Mouse (Mus musculus): ENCODE measurements at regions not wholly inside any gene's neighbourhood (a gene's known extent, or its start where the extent isn't known, plus 50 kb on each side); places are given as distances from the start of the nearest gene placed in this dataset.

DNA sequence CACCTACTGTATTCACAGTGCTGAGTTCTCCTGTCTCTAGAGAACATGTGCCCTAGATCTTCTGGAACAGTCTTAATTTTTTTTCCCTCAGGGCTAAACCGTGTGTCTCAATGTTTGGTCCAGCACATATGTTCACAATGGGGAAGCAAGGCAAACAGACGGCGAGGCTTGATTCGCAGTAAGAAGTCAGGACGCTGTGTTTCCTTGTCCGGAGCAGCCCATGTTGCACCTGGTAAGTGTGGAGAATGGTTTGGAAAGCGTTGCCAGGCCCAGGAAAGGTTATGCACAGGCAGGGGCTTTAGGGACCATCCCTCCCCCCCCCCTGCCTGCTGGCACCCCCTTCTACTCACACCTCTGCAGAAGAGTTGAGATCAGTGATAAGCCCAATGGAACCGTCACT, 121.4 kb downstream of the Dact1 start:
- Histone ChIP-seq H3K27ac (replicated peaks; ENCODE audit: low read depth, low read length) (0 out of 2 replicates have a peak overlapping the region, but pooled peaks have one; percentile 3), H3K9me3 (replicated peaks; ENCODE audit: control insufficient read depth, low read length) (no peaks in the 10 kb centered on the region), H3K4me3 (ENCODE audit: low read depth, low read length) (no peak overlapping the region), H3K27me3 (ENCODE audit: control insufficient read depth, insufficient read depth, low read length) (no peaks in the 10 kb centered on the region), H3K36me3 (replicated peaks; ENCODE audit: control insufficient read depth, insufficient read depth, low read depth, low read length) (no peaks in the 10 kb centered on the region), H3K4me2 (ENCODE audit: low read depth, low read length) (no peak overlapping the region), H3K9ac (replicated peaks; ENCODE audit: low read length) (no peak overlapping the region), H3K4me1 (ENCODE audit: control insufficient read depth, insufficient read depth, low read length) (peaks cover 12% of the 10 kb centered on the region; the same call in 1 of the 2 replicates)
- DNase-seq (ENCODE audit: low spot score) (no peak), ATAC-seq (replicated peaks; ENCODE audit: insufficient number of reproducible peaks, low FRiP score, low TSS enrichment, low read depth) (no peak)
- WGBS: 64% methylated on average over 8 of the region's 8 CpGs

DNA sequence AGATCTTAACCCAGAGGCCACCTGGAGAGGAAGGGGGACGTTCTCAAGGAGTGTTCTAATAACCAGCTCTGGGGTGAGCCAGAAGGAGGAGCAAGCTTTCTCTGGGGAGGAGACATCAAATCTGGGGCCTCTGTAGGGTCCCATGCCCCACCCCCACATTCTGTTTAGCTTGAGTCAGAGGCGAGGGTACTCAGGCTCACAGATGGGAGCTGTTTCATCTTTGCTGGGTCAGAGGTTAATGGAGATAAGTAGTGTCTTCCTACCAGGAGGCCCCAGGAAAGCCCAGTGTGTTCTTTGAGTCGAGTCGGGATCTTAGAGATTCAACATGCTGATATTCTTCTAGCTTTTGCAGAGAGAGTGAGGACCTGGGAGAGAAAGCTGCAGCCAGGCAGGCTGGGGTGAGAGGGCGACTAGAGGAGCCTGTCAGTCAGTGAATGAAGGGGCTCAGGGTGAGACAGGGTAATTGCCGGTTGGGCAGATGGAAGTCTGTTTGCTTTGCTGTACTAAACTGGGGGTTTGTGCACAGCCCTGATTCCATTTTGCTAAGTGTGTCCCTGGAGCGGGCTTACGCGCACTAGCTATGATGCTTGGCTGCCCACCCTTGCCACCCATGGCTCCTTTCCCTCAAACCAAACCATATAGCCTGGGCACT, 124.0 kb downstream of the Dact1 start:
- no peak overlapping the region for H3K4me2 ChIP-seq (ENCODE audit: low read depth, low read length)
- peaks cover 12% of the 10 kb centered on the region for H3K4me1 ChIP-seq (ENCODE audit: control insufficient read depth, insufficient read depth, low read length)
- H3K36me3 ChIP-seq (replicated peaks; ENCODE audit: control insufficient read depth, insufficient read depth, low read depth, low read length): no peaks in the 10 kb centered on the region
- H3K9me3 ChIP-seq (replicated peaks; ENCODE audit: control insufficient read depth, low read length): no peaks in the 10 kb centered on the region
- 12% methylated on average over 9 of the region's 9 CpGs for WGBS
- ATAC-seq (replicated peaks; ENCODE audit: insufficient number of reproducible peaks, low FRiP score, low TSS enrichment, low read depth) (peak; percentile 58), DNase-seq (ENCODE audit: low spot score) (peak; percentile 74)
- no peak overlapping the region for H3K4me3 ChIP-seq (ENCODE audit: low read depth, low read length)
- H3K27me3 ChIP-seq (ENCODE audit: control insufficient read depth, insufficient read depth, low read length): no peaks in the 10 kb centered on the region
- H3K27ac ChIP-seq (replicated peaks; ENCODE audit: low read depth, low read length): peak overlapping the region; percentile 10; the same call in 1 of the 2 replicates
- H3K9ac ChIP-seq (replicated peaks; ENCODE audit: low read length): no peak overlapping the region

DNA sequence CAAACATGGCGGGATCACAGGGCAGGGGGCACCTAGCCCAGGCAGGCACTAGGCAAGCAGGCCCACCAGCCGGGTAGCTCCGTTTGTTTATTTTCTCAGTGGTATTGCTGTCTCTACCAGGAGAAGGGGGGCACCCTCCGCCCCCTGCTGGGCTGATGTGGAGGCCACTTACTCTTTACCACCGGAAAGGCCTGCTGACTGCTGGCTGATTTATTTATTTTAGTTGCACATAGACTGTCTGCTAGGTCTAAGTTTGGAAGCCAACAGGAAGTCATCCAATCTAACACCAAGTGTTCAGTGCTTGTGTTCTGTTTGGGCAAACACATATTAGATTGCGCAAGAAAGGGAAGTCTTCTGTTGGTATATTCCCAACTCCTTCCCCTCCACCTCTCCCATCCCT, 128.6 kb downstream of the Dact1 start:
- peaks cover 9% of the 10 kb centered on the region for H3K4me1 ChIP-seq (ENCODE audit: control insufficient read depth, insufficient read depth, low read length)
- no peak overlapping the region for H3K4me3 ChIP-seq (ENCODE audit: low read depth, low read length)
- H3K4me2 ChIP-seq (ENCODE audit: low read depth, low read length): no peak overlapping the region
- no peaks in the 10 kb centered on the region for H3K9me3 ChIP-seq (replicated peaks; ENCODE audit: control insufficient read depth, low read length)
- no peak overlapping the region for H3K9ac ChIP-seq (replicated peaks; ENCODE audit: low read length)
- no peaks in the 10 kb centered on the region for H3K36me3 ChIP-seq (replicated peaks; ENCODE audit: control insufficient read depth, insufficient read depth, low read depth, low read length)
- no peaks in the 10 kb centered on the region for H3K27me3 ChIP-seq (ENCODE audit: control insufficient read depth, insufficient read depth, low read length)
- no peak overlapping the region for H3K27ac ChIP-seq (replicated peaks; ENCODE audit: low read depth, low read length)
- peak; percentile 68 for DNase-seq (ENCODE audit: low spot score)
- ATAC-seq (replicated peaks; ENCODE audit: insufficient number of reproducible peaks, low FRiP score, low TSS enrichment, low read depth): no peak
- WGBS: 49% methylated on average over 6 of the region's 6 CpGs

DNA sequence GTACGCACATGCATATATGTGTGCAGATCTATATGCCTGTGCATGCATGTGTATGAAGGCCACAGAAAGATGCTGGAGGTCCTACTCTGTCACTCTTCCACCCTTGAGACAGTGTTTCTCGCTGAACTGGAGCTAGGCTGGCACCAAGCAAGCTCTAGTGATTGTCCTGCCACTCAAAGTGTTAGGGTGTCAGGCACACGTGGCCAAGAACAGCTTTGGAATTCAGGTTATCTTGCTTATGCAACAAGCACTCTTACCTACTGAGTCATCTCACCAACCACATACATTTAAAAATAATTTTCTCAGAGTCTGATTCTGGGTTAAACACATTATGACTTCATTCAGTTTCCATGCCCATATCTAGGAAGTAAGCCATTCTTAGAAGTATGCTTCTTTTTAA, 131.2 kb downstream of the Dact1 start:
- no peak overlapping the region for H3K4me3 ChIP-seq (ENCODE audit: low read depth, low read length)
- no peaks in the 10 kb centered on the region for H3K27me3 ChIP-seq (ENCODE audit: control insufficient read depth, insufficient read depth, low read length)
- no peak overlapping the region for H3K9ac ChIP-seq (replicated peaks; ENCODE audit: low read length)
- no peaks in the 10 kb centered on the region; the same call in 1 of the 2 replicates for H3K4me1 ChIP-seq (ENCODE audit: control insufficient read depth, insufficient read depth, low read length)
- 93% methylated on average over 3 of the region's 3 CpGs for WGBS
- no peaks in the 10 kb centered on the region for H3K36me3 ChIP-seq (replicated peaks; ENCODE audit: control insufficient read depth, insufficient read depth, low read depth, low read length)
- ATAC-seq (replicated peaks; ENCODE audit: insufficient number of reproducible peaks, low FRiP score, low TSS enrichment, low read depth): no peak
- no peak for DNase-seq (ENCODE audit: low spot score)
- no peak overlapping the region for H3K4me2 ChIP-seq (ENCODE audit: low read depth, low read length)
- no peaks in the 10 kb centered on the region for H3K9me3 ChIP-seq (replicated peaks; ENCODE audit: control insufficient read depth, low read length)
- H3K27ac ChIP-seq (replicated peaks; ENCODE audit: low read depth, low read length): no peak overlapping the region

DNA sequence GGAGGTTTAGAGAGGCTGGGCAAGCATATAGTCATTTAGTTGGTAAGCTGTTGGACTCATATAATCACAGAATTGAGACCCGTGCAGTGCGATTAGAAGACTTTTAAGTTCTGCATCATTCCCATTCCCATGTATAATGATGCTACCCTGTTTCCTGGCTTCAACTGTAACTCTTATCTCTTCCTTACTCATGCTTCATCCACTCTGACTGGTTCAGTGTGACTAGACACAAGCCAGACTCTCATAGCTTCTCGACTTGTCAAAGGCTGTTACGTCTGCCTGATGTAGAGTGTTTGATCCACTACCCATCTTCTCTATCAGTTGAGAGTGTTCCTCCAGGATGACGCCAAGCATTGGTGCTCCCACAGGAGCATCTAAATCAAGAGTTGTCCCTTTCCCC, 131.6 kb downstream of the Dact1 start:
- Histone ChIP-seq H3K4me1 (ENCODE audit: control insufficient read depth, insufficient read depth, low read length) (no peaks in the 10 kb centered on the region; the same call in 1 of the 2 replicates), H3K36me3 (replicated peaks; ENCODE audit: control insufficient read depth, insufficient read depth, low read depth, low read length) (no peaks in the 10 kb centered on the region), H3K9ac (replicated peaks; ENCODE audit: low read length) (no peak overlapping the region), H3K9me3 (replicated peaks; ENCODE audit: control insufficient read depth, low read length) (no peaks in the 10 kb centered on the region), H3K27me3 (ENCODE audit: control insufficient read depth, insufficient read depth, low read length) (no peaks in the 10 kb centered on the region), H3K4me2 (ENCODE audit: low read depth, low read length) (no peak overlapping the region), H3K4me3 (ENCODE audit: low read depth, low read length) (no peak overlapping the region), H3K27ac (replicated peaks; ENCODE audit: low read depth, low read length) (no peak overlapping the region)
- WGBS: 93% methylated on average over 5 of the region's 5 CpGs
- ATAC-seq (replicated peaks; ENCODE audit: insufficient number of reproducible peaks, low FRiP score, low TSS enrichment, low read depth) (no peak), DNase-seq (ENCODE audit: low spot score) (no peak)

DNA sequence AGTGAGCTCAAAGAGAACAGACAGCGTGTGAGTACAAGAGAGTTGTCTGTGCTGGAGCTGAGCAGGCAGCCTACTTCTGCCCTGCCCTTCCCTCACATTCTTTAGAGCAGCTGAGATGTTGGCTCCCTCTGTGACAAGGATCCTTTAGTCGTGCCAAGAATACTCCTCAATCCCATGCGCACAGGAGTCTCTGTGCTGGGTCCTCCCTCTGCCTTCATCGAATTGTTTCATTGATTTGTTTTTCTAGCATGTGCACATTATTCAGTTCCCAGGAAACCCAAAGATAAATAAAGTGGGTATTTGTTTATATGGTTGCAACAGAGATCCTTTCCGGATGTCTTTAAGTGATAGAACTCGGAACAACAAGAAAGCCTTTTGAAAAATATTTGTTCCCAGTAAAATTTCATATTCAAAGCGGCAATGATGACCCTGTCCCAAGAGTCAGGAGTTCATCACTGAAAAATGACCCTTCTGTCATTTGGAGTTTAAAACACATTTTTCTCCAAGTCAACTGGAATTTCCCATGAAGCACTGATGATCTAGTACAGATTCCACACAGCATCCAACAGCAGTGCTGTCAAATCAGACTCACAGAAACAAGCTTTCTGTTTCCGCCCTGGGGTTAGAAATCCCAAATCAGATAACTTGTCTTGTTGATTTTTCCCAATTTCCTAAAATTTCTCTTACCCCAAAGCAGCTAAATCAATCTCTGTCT, 136.7 kb downstream of the Dact1 start:
- Histone ChIP-seq H3K9me3 (replicated peaks; ENCODE audit: control insufficient read depth, low read length) (no peaks in the 10 kb centered on the region), H3K4me1 (ENCODE audit: control insufficient read depth, insufficient read depth, low read length) (peaks cover 2% of the 10 kb centered on the region; the same call in 1 of the 2 replicates), H3K27me3 (ENCODE audit: control insufficient read depth, insufficient read depth, low read length) (no peaks in the 10 kb centered on the region), H3K36me3 (replicated peaks; ENCODE audit: control insufficient read depth, insufficient read depth, low read depth, low read length) (no peaks in the 10 kb centered on the region), H3K4me2 (ENCODE audit: low read depth, low read length) (no peak overlapping the region), H3K9ac (replicated peaks; ENCODE audit: low read length) (no peak overlapping the region), H3K27ac (replicated peaks; ENCODE audit: low read depth, low read length) (no peak overlapping the region), H3K4me3 (ENCODE audit: low read depth, low read length) (no peak overlapping the region)
- DNase-seq (ENCODE audit: low spot score): no peak
- no peak for ATAC-seq (replicated peaks; ENCODE audit: insufficient number of reproducible peaks, low FRiP score, low TSS enrichment, low read depth)
- 74% methylated on average over 8 of the region's 8 CpGs for WGBS

DNA sequence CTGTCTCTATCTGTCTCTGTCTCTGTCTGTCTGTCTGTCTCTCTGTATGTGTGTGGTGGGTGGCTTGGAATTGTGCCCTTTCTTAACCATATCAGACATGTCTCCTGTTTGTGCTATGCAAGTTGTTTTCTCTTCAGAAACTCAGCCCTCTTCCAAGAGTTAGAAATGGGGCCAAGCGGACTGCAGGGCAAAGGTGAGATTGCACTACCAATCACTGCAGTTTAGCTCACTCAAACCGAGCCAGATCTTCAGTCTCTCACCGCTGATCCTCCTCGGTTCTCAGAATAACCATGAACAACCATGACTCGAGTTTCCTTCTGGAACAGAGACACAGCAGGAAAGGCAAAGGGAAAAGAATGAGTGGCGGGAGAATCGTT, 137.2 kb downstream of the Dact1 start:
- H3K4me3 ChIP-seq (ENCODE audit: low read depth, low read length): no peak overlapping the region

DNA sequence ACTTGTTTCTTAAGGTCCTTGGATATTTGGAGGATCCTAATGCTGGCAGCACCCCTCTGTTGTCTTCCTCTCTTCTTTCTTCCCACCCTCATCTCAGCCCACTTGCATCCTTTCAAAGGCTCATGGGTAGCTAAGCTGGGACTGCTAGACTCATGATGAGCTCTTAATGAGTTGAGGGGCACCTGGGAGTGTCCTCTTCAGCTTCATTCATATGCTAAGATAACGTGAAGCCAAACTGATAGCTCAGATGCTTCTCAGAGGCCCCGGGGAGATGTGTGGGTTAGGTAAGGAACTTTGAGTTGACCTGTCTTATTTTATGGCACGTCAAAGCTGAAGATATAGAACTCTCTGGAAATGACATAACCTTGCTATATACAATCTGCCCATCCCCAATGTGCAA, 139.3 kb downstream of the Dact1 start:
- Histone ChIP-seq H3K9ac (replicated peaks; ENCODE audit: low read length) (no peak overlapping the region), H3K27me3 (ENCODE audit: control insufficient read depth, insufficient read depth, low read length) (no peaks in the 10 kb centered on the region), H3K4me3 (ENCODE audit: low read depth, low read length) (no peak overlapping the region), H3K4me1 (ENCODE audit: control insufficient read depth, insufficient read depth, low read length) (peaks cover 2% of the 10 kb centered on the region; the same call in 1 of the 2 replicates), H3K4me2 (ENCODE audit: low read depth, low read length) (no peak overlapping the region), H3K9me3 (replicated peaks; ENCODE audit: control insufficient read depth, low read length) (no peaks in the 10 kb centered on the region), H3K36me3 (replicated peaks; ENCODE audit: control insufficient read depth, insufficient read depth, low read depth, low read length) (no peaks in the 10 kb centered on the region), H3K27ac (replicated peaks; ENCODE audit: low read depth, low read length) (no peak overlapping the region)
- ATAC-seq (replicated peaks; ENCODE audit: insufficient number of reproducible peaks, low FRiP score, low TSS enrichment, low read depth) (no peak), DNase-seq (ENCODE audit: low spot score) (no peak)
- 70% methylated on average over 3 of the region's 3 CpGs for WGBS

More for the DNA sequence above, 137.2 kb downstream of the Dact1 start:
- Histone ChIP-seq H3K4me1 (ENCODE audit: control insufficient read depth, insufficient read depth, low read length) (peaks cover 2% of the 10 kb centered on the region; the same call in 1 of the 2 replicates), H3K36me3 (replicated peaks; ENCODE audit: control insufficient read depth, insufficient read depth, low read depth, low read length) (no peaks in the 10 kb centered on the region), H3K4me2 (ENCODE audit: low read depth, low read length) (no peak overlapping the region), H3K9me3 (replicated peaks; ENCODE audit: control insufficient read depth, low read length) (no peaks in the 10 kb centered on the region), H3K9ac (replicated peaks; ENCODE audit: low read length) (no peak overlapping the region), H3K27me3 (ENCODE audit: control insufficient read depth, insufficient read depth, low read length) (no peaks in the 10 kb centered on the region), H3K27ac (replicated peaks; ENCODE audit: low read depth, low read length) (no peak overlapping the region)
- 25% methylated on average over 7 of the region's 7 CpGs for WGBS
- ATAC-seq (replicated peaks; ENCODE audit: insufficient number of reproducible peaks, low FRiP score, low TSS enrichment, low read depth) (no peak), DNase-seq (ENCODE audit: low spot score) (no peak)
